Mouse (Mus musculus): Measurements from ENCODE around the gene Gkn2. TPM values are rescaled to one million over a fixed set of nuclear protein-coding genes. Genes with fewer than 3 reads are reported as not detected.

Gkn2 gene
- total and polyA plus RNA-seq, 3 experiments = not detected

GRCm38 (mm10) chr6:87424037-87424816, 51.1 kb downstream of the Gkn2 start:
- H3K27me3 ChIP-seq (ENCODE audit: control insufficient read depth in 1 of 2, insufficient read depth in 2 of 2, low read length in 2 of 2) = peaks cover 2 to 6% of the 10 kb centered on the region in 2 experiments; a peak in 2 of 4 replicates
- peak; percentile 69; the same call in 1 of the 2 replicates for TF ChIP-seq BHLHE40 (IDR thresholded peaks at IDR 0.05; ENCODE audit: borderline replicate concordance, low read depth, low read length)
- TF ChIP-seq ETS1 (IDR thresholded peaks at IDR 0.05; ENCODE audit: low read depth, low read length) = peak; percentile 53
- TF ChIP-seq KAT2A (conservative IDR thresholded peaks at IDR 0.05; ENCODE audit: low read depth, low read length) = no peak
- TF ChIP-seq GABPA (IDR thresholded peaks at IDR 0.05; ENCODE audit: low read depth, low read length) = no peak
- TF ChIP-seq MYC (IDR thresholded peaks at IDR 0.05; ENCODE audit: low read depth, low read length) = peak; percentile 28; the same call in 1 of the 2 replicates
- no peak for TF ChIP-seq CHD1 (IDR thresholded peaks at IDR 0.05; ENCODE audit: low read depth, low read length)
- TF ChIP-seq MYB (IDR thresholded peaks at IDR 0.05; ENCODE audit: low read depth, low read length) = no peak
- peak; percentile 8 to 55; a peak in 3 of 4 replicates for TF ChIP-seq EP300 (IDR thresholded peaks at IDR 0.05; ENCODE audit: low read depth in 1 of 2, low read length in 2 of 2)
- TF ChIP-seq TBP (IDR thresholded peaks at IDR 0.05; ENCODE audit: low read depth, low read length) = no peak
- peak; percentile 65 for TF ChIP-seq MAX (IDR thresholded peaks at IDR 0.05; ENCODE audit: low read length)
- TF ChIP-seq GATA1 (IDR thresholded peaks at IDR 0.05; ENCODE audit: low read depth, low read length) = peak; percentile 70
- TF ChIP-seq TCF12 (IDR thresholded peaks at IDR 0.05; ENCODE audit: low read depth, low read length) = peak; percentile 65; the same call in 1 of the 2 replicates
- TF ChIP-seq E2F4 (IDR thresholded peaks at IDR 0.05; ENCODE audit: borderline replicate concordance, low read depth, low read length) = no peak
- no peak for TF ChIP-seq SMC3 (IDR thresholded peaks at IDR 0.05; ENCODE audit: low read depth, low read length)
- TF ChIP-seq CHD2 (IDR thresholded peaks at IDR 0.05; ENCODE audit: low read length) = no peak
- no peak for TF ChIP-seq RAD21 (IDR thresholded peaks at IDR 0.05; ENCODE audit: low read depth, low read length)
- no peak for TF ChIP-seq ZMIZ1 (IDR thresholded peaks at IDR 0.05; ENCODE audit: low read depth, low read length)
- 0 out of 2 replicates have a peak, but pooled peaks have one; percentile 35 for TF ChIP-seq MXI1 (IDR thresholded peaks at IDR 0.05; ENCODE audit: low read depth, low read length)
- TF ChIP-seq ZKSCAN1 (IDR thresholded peaks at IDR 0.05; ENCODE audit: low read depth, low read length) = no peak

GRCm38 (mm10) chr6:87426954-87427353, 53.8 kb downstream of the Gkn2 start:
- Histone ChIP-seq H3K27me3 (ENCODE audit: control insufficient read depth in 1 of 2, insufficient read depth in 2 of 2, low read length in 2 of 2) (peaks cover 7 to 9% of the 10 kb centered on the region in 2 experiments), H3K4me3 (ENCODE audit: control insufficient read depth in 1 of 2, insufficient read depth in 1 of 2, low read depth in 2 of 2, low read length in 2 of 2) (no peak overlapping the region), H3K79me2 (ENCODE audit: control insufficient read depth, insufficient read depth, low read length, poor library complexity) (no peaks in the 10 kb centered on the region), H3K9ac (ENCODE audit: control insufficient read depth, low read depth, low read length, poor library complexity, severe bottlenecking) (no peak overlapping the region), H3K4me1 (ENCODE audit: control insufficient read depth in 1 of 2, insufficient read depth in 2 of 2, low read length in 2 of 2) (peaks cover 0 to 7% of the 10 kb centered on the region in 2 experiments; a peak in 2 of 4 replicates), H3K27ac (ENCODE audit: control insufficient read depth, low read depth, low read length) (no peak overlapping the region), H3K36me3 (ENCODE audit: control insufficient read depth in 1 of 2, insufficient read depth in 2 of 2, low read length in 2 of 2) (peaks cover 0 to 2% of the 10 kb centered on the region in 2 experiments; a peak in 2 of 4 replicates), H3K9me3 (replicated peaks; ENCODE audit: insufficient read depth, low read length) (no peaks in the 10 kb centered on the region)
- TF ChIP-seq GATA1 (IDR thresholded peaks at IDR 0.05; ENCODE audit: low read depth, low read length) (no peak), EP300 (IDR thresholded peaks at IDR 0.05; ENCODE audit: low read depth in 1 of 2, low read length in 2 of 2) (no peak), TCF12 (IDR thresholded peaks at IDR 0.05; ENCODE audit: low read depth, low read length) (no peak), CTCF (IDR thresholded peaks at IDR 0.05 in 2 of 3, conservative IDR thresholded peaks at IDR 0.05 in 1 of 3; ENCODE audit: control insufficient read depth in 1 of 3, insufficient read depth in 1 of 3, low read depth in 2 of 3, low read length in 3 of 3, poor library complexity in 1 of 3, severe bottlenecking in 1 of 3) (no peak), CHD1 (IDR thresholded peaks at IDR 0.05; ENCODE audit: low read depth, low read length) (no peak), USF1 (IDR thresholded peaks at IDR 0.05; ENCODE audit: low read depth, low read length) (no peak), HCFC1 (IDR thresholded peaks at IDR 0.05; ENCODE audit: low read depth, low read length) (no peak), ELF1 (IDR thresholded peaks at IDR 0.05; ENCODE audit: low read depth, low read length) (no peak), MYC (IDR thresholded peaks at IDR 0.05; ENCODE audit: low read depth, low read length) (no peak), ZKSCAN1 (IDR thresholded peaks at IDR 0.05; ENCODE audit: low read depth, low read length) (no peak), MAFK (IDR thresholded peaks at IDR 0.05; ENCODE audit: borderline replicate concordance, low read depth, low read length) (no peak)
- DNase-seq (ENCODE audit: low read depth, low spot score) = no peak

More at GRCm38 (mm10) chr6:87424037-87424816, 51.1 kb downstream of the Gkn2 start:
- H3K4me1 ChIP-seq (ENCODE audit: control insufficient read depth in 1 of 2, insufficient read depth in 2 of 2, low read length in 2 of 2) = peaks cover 0 to 7% of the 10 kb centered on the region in 2 experiments; a peak in 2 of 4 replicates
- no peak overlapping the region for H3K27ac ChIP-seq (ENCODE audit: control insufficient read depth, low read depth, low read length)
- H3K36me3 ChIP-seq (ENCODE audit: control insufficient read depth in 1 of 2, insufficient read depth in 2 of 2, low read length in 2 of 2) = peaks cover 0 to 2% of the 10 kb centered on the region in 2 experiments; a peak in 2 of 4 replicates
- H3K9me3 ChIP-seq (replicated peaks; ENCODE audit: insufficient read depth, low read length) = no peaks in the 10 kb centered on the region
- no peaks in the 10 kb centered on the region for H3K79me2 ChIP-seq (ENCODE audit: control insufficient read depth, insufficient read depth, low read length, poor library complexity)
- no peak overlapping the region for H3K9ac ChIP-seq (ENCODE audit: control insufficient read depth, low read depth, low read length, poor library complexity, severe bottlenecking)
- DNase-seq (ENCODE audit: low read depth, low spot score) = peak; percentile 71
- peak overlapping the region; percentile 17 to 31; a peak in 3 of 4 replicates for H3K4me3 ChIP-seq (ENCODE audit: control insufficient read depth in 1 of 2, insufficient read depth in 1 of 2, low read depth in 2 of 2, low read length in 2 of 2)

Data from MEL (cell line).